Mouse (Mus musculus) layer of hippocampus, adult 8-10 months (tissue): Measurements from ENCODE around the gene Thrap3. TPM values are rescaled to one million over a fixed set of nuclear protein-coding genes. Genes with fewer than 3 reads are reported as not detected.
"Not testable (repeated sequence)": the region's sequence is repeated elsewhere in the genome, so short reads cannot be mapped to it uniquely, and the experiment has no call there.

Experiments
- DNase-seq, 2 experiments: peaks; one replicate each; pipeline ENCODE4 v3.0.0; 2022; ENCODE audit warnings: low spot score in 2 of 2
- total RNA-seq, 4 experiments: library from RNA; stranded (reverse); gene quantifications; 2 replicates each; pipeline ENCODE4 v1.2.4; 2022

Thrap3 gene
- total RNA-seq, 4 experiments from 2014 or later = 151 to 172 (median 170) TPM

GRCm38 (mm10) chr4:126168851-126169250 lies 33.7 kb downstream of the Thrap3 start:
- DNase-seq = no peak

DNA sequence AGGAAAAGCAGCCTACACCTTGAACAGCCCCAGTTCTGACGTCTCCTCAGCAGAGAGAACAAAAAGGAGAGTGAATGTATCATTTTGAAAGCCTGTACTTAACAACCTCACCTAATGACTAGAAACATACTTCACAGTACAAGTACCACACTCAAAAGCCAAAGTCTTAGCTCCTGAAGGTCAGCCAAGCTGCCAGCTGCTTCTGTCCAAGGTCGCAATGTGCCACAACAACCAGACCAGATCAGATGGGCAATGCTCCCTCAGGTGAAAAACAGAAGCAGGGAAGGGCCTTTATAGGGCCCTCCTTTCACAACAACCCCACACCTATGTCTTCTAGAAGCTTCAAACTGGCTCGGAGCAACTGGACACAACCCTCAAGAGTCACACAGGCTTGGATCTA lies 36.5 kb downstream of the Thrap3 start:
- DNase-seq = no peak

GRCm38 (mm10) chr4:126165092-126165491 lies 37.5 kb downstream of the Thrap3 start:
- not testable (repeated sequence) for DNase-seq

DNA sequence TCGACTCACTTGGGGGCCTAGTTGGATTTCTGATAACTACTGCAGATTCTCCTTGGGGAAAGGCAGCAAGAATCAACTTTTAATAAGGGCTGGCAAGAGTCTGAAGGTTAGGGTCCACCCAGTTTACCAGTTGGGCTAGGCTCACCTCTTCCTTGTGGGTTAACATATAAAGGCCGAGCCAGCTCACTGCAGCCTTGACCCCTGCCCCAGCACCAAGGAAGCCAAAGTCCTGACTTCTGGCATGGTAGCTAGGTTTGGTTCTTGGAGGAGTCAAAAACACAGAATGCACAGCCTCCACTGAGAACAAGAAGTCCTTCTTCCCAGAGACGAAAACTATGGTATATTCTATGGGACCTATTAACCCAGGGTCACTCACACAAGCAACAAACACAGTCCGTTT lies 38.9 kb downstream of the Thrap3 start:
- DNase-seq = no peak

DNA sequence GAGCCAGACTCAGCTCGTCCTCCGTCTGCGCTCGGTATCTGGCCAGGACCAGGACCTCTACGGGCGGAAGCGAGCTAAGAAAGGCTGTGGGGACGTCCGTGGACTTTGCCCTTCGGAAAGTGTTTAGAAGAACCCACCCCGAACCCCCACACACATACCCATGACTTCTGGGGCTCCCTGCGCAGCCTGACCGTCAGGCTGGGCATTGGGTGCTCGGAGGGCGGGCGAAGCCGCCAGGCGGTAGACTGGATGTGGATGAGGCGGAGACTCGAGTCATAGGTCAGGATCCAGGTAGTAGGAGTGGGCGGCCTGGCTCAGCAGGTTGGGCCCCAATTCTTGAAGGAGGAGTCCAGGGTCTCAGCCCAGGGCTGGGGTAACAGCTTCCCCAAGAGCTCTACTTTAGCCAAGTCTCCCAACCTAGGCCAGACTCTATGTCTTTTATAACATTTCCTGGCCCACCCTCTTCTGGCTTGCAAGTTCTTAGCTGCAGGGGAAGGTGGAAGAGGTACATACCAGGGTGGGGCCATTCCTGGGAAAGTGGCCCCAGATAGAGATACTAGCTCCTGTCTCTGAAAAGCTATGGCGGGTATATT lies 39.4 kb downstream of the Thrap3 start, which contains the start of gene Sh3d21:
Gene Sh3d21, minus strand, starts transcription at position 425 of the 593 bp plus-strand sequence.
- no peak for DNase-seq

- DNase-seq = peak; percentile 74 to 77
These were observed 40.0 kb downstream of the Thrap3 start for GRCm38 (mm10) chr4:126162544-126163066.

- DNase-seq = no peak
These were observed 40.6 kb downstream of the Thrap3 start for GRCm38 (mm10) chr4:126161986-126162385.

GRCm38 (mm10) chr4:126161456-126161855 lies 41.1 kb downstream of the Thrap3 start:
- DNase-seq = no peak

DNA sequence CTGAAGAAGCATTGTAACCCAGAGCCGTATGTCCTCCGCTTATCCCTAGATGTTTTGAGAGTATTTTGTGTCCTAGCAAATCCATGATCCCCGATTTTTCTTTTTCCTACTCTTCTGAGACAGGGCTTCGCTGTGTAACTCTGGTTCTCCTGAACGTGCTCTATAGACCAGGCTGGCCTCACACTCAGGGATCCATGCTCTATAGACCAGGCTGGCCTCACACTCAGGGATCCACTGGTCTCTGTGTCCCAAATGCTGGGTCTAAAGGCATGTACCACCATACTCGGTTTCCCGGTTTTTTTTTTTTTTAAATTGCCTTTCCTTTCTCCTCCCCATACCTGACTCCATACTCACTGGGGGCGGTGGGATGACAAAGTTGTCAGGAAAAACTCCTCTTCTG lies 41.6 kb downstream of the Thrap3 start:
- DNase-seq = no peak

- DNase-seq = no peak
These were observed 43.1 kb downstream of the Thrap3 start for GRCm38 (mm10) chr4:126159455-126159854.

- DNase-seq = no peak
These were observed 45.0 kb downstream of the Thrap3 start for GRCm38 (mm10) chr4:126157562-126157961.

DNA sequence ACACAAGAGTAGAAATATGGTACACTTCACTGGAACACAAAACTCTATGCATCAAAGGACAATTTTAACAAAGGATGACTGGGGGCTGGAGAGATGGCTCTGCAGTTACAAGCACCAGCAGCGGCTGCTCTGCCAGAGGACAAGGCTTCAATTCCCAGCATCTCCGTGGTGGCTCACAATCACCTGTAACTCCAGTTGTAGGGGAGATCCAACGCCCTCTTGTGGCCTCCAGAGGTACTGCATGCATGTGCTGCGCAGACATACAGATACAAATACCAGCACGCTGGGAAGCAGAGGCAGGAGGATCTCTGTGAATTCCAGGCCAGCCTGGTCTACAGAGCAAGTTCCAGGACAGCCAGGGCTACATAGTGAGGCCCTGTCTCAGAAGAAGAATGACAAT lies 45.9 kb downstream of the Thrap3 start:
- DNase-seq = no peak

GRCm38 (mm10) chr4:126155869-126156268 lies 46.7 kb downstream of the Thrap3 start:
- no peak for DNase-seq

GRCm38 (mm10) chr4:126155183-126155582 lies 47.4 kb downstream of the Thrap3 start:
- DNase-seq = no peak

- DNase-seq = no peak
These were observed 49.7 kb downstream of the Thrap3 start for GRCm38 (mm10) chr4:126152864-126153263.

DNA sequence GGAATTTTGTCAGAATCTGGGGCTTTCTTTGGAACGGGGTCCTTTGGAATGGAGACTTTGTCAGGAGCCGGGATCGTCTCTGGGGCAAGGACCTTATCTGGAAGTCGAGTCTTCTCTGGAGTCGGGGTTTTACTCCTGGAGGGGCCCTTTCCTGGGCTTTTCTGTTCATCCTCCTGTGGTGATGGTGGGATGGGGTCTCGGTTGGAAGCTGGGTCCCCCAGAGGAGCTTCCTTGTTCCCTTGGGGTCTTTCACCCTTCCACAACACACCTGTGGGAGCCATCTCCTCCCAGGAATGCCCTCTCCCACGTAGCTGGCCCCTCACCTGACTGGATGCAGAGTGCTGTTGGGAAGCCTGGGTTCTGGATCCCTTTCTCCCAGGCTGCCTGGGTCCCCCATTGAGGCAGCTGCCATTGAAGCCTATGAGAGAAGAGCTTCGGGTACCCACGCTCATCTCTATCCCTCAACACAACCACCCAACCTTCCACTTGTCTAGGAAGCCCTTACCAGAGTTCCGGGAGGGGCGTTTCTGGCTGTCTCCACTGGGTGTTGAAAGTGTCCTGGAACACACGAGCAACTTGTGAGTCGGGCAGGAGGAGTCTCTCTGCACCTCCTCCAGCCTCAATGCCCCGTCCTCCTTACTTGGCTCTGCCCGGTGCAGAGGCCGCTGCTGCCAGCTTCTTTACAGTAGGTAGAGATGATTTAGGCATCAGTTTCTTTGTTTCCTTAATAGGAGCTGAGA lies 50.7 kb downstream of the Thrap3 start:
- no peak for DNase-seq

GRCm38 (mm10) chr4:126150949-126151320 lies 51.6 kb downstream of the Thrap3 start:
- no peak for DNase-seq

DNA sequence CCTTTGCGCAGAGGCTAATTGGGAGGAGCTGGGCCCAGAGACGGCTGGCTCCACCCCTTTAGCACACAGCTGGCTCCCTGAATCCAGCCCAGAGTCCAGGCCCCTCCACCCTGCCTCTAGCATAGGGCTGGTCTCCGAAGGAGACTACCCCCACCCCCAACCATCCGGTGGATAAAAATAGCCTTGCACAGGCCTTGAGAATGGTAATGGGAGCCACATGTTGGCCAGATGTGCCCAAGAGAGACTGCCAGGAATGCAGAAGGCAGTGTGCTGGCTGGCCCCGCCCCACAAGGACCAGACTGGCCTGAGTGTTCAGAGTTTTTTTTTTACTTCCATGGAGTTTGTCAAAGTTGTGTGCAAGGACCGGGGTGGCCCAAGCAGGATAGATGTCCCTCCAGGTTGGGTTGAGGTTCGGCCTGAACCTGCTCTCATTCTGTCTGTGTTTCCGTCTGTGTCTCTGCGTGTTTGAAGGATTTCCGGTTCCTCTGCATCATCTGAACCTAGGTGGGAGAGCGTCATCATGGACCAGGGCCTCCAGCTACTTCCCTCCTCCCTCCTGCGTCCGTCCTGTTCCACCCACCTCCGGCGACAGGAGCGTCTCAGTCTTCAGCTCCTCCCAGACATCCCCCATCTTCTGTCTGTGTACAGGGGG lies 52.1 kb downstream of the Thrap3 start:
- no peak for DNase-seq

DNA sequence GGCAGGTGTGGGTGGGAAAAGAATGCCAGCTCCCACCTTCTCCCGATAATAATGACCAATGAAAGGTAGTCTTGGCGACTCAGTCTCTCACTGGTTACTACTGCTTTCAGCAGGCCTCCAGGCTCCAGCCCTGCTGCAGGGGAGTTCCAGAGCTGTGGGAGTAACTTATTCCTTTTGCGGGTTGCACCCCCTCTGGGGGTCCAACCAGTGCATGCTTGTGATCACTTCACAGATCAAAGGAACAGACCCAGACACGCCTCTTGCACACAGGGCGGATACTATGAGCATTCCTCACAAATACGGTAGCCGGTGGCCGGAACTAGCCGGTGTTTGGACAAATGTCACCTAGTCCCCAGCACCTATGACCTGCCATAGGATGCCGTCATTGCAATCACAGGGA lies 52.8 kb downstream of the Thrap3 start:
- no peak for DNase-seq

- DNase-seq = no peak
These were observed 53.4 kb downstream of the Thrap3 start for GRCm38 (mm10) chr4:126149041-126149676.

GRCm38 (mm10) chr4:126148161-126148961 lies 54.2 kb downstream of the Thrap3 start:
- no peak for DNase-seq
